Mouse (Mus musculus) heart, embryonic 15.5 days (tissue): Measurements from ENCODE around the gene Tbc1d9. TPM values are rescaled to one million over a fixed set of nuclear protein-coding genes. Genes with fewer than 3 reads are reported as not detected.

Experiments
- ATAC-seq: fragments of 200-750 bp; cut with Nextera tagmentation; replicated peaks from 2 replicates; pipeline ENCODE4 v1.8.0; 2017; ENCODE audit warnings: low read depth, moderate TSS enrichment; ENCODE audit not compliant: insufficient number of reproducible peaks, insufficient read depth, low FRiP score
- H3K27ac ChIP-seq: fragments of 300-500 bp; sonication (generic); 2 replicates; pipeline ENCODE4 v1.5.1; 2015; ENCODE audit warnings: mild to moderate bottlenecking, inconsistent platforms
- H3K27me3 ChIP-seq: fragments of 300-500 bp; sonication (generic); 2 replicates; pipeline ENCODE4 v1.6.1; 2015; ENCODE audit warnings: inconsistent platforms
- H3K36me3 ChIP-seq: fragments of 300-500 bp; sonication (generic); 2 replicates; pipeline ENCODE4 v1.6.1; 2015; ENCODE audit warnings: mild to moderate bottlenecking, inconsistent platforms
- H3K4me1 ChIP-seq: fragments of 300-500 bp; sonication (generic); replicated peaks from 2 replicates; pipeline ENCODE4 v1.6.1; 2015; ENCODE audit warnings: inconsistent platforms
- H3K4me2 ChIP-seq: fragments of 300-500 bp; sonication (generic); 2 replicates; pipeline ENCODE4 v1.6.1; 2015; ENCODE audit warnings: inconsistent platforms, mild to moderate bottlenecking, moderate library complexity
- H3K4me3 ChIP-seq: fragments of 300-500 bp; sonication (generic); 2 replicates; pipeline ENCODE4 v1.5.1; 2015; ENCODE audit warnings: mild to moderate bottlenecking, inconsistent platforms
- H3K9ac ChIP-seq: fragments of 300-500 bp; sonication (generic); 2 replicates; pipeline ENCODE4 v1.6.1; 2015; ENCODE audit warnings: mild to moderate bottlenecking, inconsistent platforms
- H3K9me3 ChIP-seq: fragments of 300-500 bp; sonication (generic); replicated peaks from 2 replicates; pipeline ENCODE4 v1.6.1; 2016; ENCODE audit warnings: inconsistent platforms
- WGBS: fragments of 180-500 bp; shearing (Covaris S2); methylation state at CpG from one replicate; pipeline ENCODE4 v1.1.7; 2015; ENCODE audit warnings: mixed read lengths; 5-methylcytosine and 5-hydroxymethylcytosine counted together
- polyA plus RNA-seq: library from polyadenylated mRNA; unstranded; fragments of >200 nt; fragmentation: Nextera tagmentation; extraction: Ambion mirVana; gene quantifications from 2 replicates; pipeline ENCODE4 v1.2.1, GENCODE M21; 2015

Tbc1d9 gene
- polyA plus RNA-seq, 1 experiment from 2014 or later: 0.73 TPM

DNA sequence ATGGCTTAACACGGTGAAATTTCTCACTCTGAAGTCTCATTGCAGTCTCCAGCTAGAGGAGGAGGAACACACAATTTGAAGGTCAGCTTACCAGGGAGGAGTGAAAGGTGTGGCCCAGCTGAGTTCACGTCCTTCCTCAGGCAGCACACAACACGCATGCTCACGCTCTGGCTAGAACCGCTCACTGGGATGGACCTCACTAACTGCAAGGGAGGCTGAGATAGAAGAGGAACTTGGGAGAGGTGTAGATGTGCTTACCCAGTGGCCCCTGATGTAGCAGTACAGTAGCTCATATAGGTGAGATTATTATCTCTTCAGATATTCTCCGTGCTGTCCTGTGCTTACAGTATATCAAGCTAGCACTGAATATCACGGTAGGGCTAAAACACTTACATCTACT lies 45.5 kb downstream of the Tbc1d9 start:
- no peak overlapping the region for H3K4me3 ChIP-seq
- no peak overlapping the region for H3K4me2 ChIP-seq
- H3K36me3 ChIP-seq: no peaks in the 10 kb centered on the region
- WGBS: 85% methylated on average over 7 of the region's 7 CpGs
- H3K9ac ChIP-seq: no peak overlapping the region
- H3K9me3 ChIP-seq: no peaks in the 10 kb centered on the region
- H3K27ac ChIP-seq: no peak overlapping the region
- peaks cover 11% of the 10 kb centered on the region for H3K4me1 ChIP-seq
- H3K27me3 ChIP-seq: no peaks in the 10 kb centered on the region
- ATAC-seq: no peak

GRCm38 (mm10) chr8:83215065-83215464 lies 49.9 kb downstream of the Tbc1d9 start:
- ATAC-seq: peak; percentile 60; the same call in 1 of the 2 replicates
- Histone ChIP-seq H3K27me3 (no peaks in the 10 kb centered on the region), H3K36me3 (no peaks in the 10 kb centered on the region), H3K4me2 (no peak overlapping the region), H3K27ac (peak overlapping the region; percentile 68), H3K9me3 (no peaks in the 10 kb centered on the region), H3K4me1 (peaks cover 13% of the 10 kb centered on the region), H3K4me3 (no peak overlapping the region), H3K9ac (no peak overlapping the region)
- 10% methylated on average over 5 of the region's 5 CpGs for WGBS

GRCm38 (mm10) chr8:83216520-83216919 lies 51.4 kb downstream of the Tbc1d9 start:
- H3K4me2 ChIP-seq: no peak overlapping the region
- H3K27me3 ChIP-seq: no peaks in the 10 kb centered on the region
- H3K27ac ChIP-seq: no peak overlapping the region
- H3K9ac ChIP-seq: no peak overlapping the region
- 84% methylated on average over 6 of the region's 6 CpGs for WGBS
- H3K4me3 ChIP-seq: no peak overlapping the region
- no peaks in the 10 kb centered on the region for H3K9me3 ChIP-seq
- ATAC-seq: no peak
- H3K36me3 ChIP-seq: no peaks in the 10 kb centered on the region
- peaks cover 13% of the 10 kb centered on the region for H3K4me1 ChIP-seq

- Histone ChIP-seq H3K4me1 (peaks cover 13% of the 10 kb centered on the region), H3K36me3 (no peaks in the 10 kb centered on the region), H3K4me3 (no peak overlapping the region), H3K9me3 (no peaks in the 10 kb centered on the region), H3K4me2 (no peak overlapping the region), H3K27me3 (no peaks in the 10 kb centered on the region), H3K9ac (no peak overlapping the region), H3K27ac (no peak overlapping the region)
- ATAC-seq: no peak
- whole genome bisulfite sequencing: 83% methylated on average over 9 of the region's 9 CpGs
Observed at GRCm38 (mm10) chr8:83217196-83217595, 52.0 kb downstream of the Tbc1d9 start.

GRCm38 (mm10) chr8:83217891-83218290 lies 52.7 kb downstream of the Tbc1d9 start:
- no peaks in the 10 kb centered on the region for H3K36me3 ChIP-seq
- peaks cover 13% of the 10 kb centered on the region for H3K4me1 ChIP-seq
- H3K4me3 ChIP-seq: no peak overlapping the region
- no peaks in the 10 kb centered on the region for H3K27me3 ChIP-seq
- 89% methylated on average over 2 of the region's 2 CpGs for WGBS
- no peak for ATAC-seq
- H3K4me2 ChIP-seq: no peak overlapping the region
- H3K9ac ChIP-seq: no peak overlapping the region
- H3K9me3 ChIP-seq: no peaks in the 10 kb centered on the region
- no peak overlapping the region for H3K27ac ChIP-seq

DNA sequence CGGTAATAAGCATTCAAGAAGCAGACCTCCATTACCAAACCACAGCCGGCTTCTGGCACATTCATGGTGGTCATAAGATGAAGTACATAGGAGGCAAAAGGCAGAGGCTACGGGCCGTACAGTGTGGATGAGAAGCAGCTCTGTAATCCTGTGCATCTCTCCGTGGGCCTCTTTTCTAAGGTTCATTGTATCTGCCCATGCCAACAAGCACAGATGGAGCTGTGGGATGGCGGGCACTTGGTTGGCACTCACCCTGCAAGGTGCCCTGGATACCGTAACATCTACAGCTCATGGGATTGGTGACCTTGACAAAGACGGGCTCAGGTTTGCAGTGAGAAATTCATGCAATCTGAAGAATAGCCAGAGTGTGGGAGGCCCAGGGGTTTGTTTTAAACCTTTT lies 54.2 kb downstream of the Tbc1d9 start:
- H3K27me3 ChIP-seq: no peaks in the 10 kb centered on the region
- H3K4me3 ChIP-seq: no peak overlapping the region
- WGBS: 90% methylated on average over 8 of the region's 8 CpGs
- ATAC-seq: no peak
- no peak overlapping the region for H3K9ac ChIP-seq
- H3K4me2 ChIP-seq: no peak overlapping the region
- no peak overlapping the region for H3K27ac ChIP-seq
- peaks cover 13% of the 10 kb centered on the region for H3K4me1 ChIP-seq
- H3K9me3 ChIP-seq: no peaks in the 10 kb centered on the region
- no peaks in the 10 kb centered on the region for H3K36me3 ChIP-seq

- no peak overlapping the region for H3K27ac ChIP-seq
Observed at GRCm38 (mm10) chr8:83220746-83221145, 55.6 kb downstream of the Tbc1d9 start.

GRCm38 (mm10) chr8:83224754-83225416 lies 59.7 kb downstream of the Tbc1d9 start:
- H3K4me1 ChIP-seq: no peaks in the 10 kb centered on the region
- 88% methylated on average over 5 of the region's 5 CpGs for WGBS
- H3K9me3 ChIP-seq: no peaks in the 10 kb centered on the region
- no peak overlapping the region for H3K9ac ChIP-seq
- H3K36me3 ChIP-seq: no peaks in the 10 kb centered on the region
- H3K27me3 ChIP-seq: no peaks in the 10 kb centered on the region
- H3K4me2 ChIP-seq: no peak overlapping the region
- no peak overlapping the region for H3K4me3 ChIP-seq
- ATAC-seq: no peak
- H3K27ac ChIP-seq: no peak overlapping the region

More at GRCm38 (mm10) chr8:83220746-83221145, 55.6 kb downstream of the Tbc1d9 start:
- WGBS: 67% methylated on average over 3 of the region's 3 CpGs
- Histone ChIP-seq H3K4me3 (no peak overlapping the region), H3K27me3 (no peaks in the 10 kb centered on the region), H3K9ac (no peak overlapping the region), H3K36me3 (no peaks in the 10 kb centered on the region), H3K9me3 (no peaks in the 10 kb centered on the region), H3K4me2 (no peak overlapping the region), H3K4me1 (peaks cover 1% of the 10 kb centered on the region)
- ATAC-seq: no peak

GRCm38 (mm10) chr8:83225598-83225997 lies 60.4 kb downstream of the Tbc1d9 start:
- Histone ChIP-seq H3K4me1 (no peaks in the 10 kb centered on the region), H3K27ac (no peak overlapping the region), H3K4me2 (no peak overlapping the region), H3K4me3 (no peak overlapping the region), H3K9ac (no peak overlapping the region), H3K9me3 (no peaks in the 10 kb centered on the region), H3K36me3 (no peaks in the 10 kb centered on the region), H3K27me3 (no peaks in the 10 kb centered on the region)
- ATAC-seq: no peak
- WGBS: 84% methylated on average over 2 of the region's 2 CpGs

- Histone ChIP-seq H3K27me3 (no peaks in the 10 kb centered on the region), H3K4me2 (no peak overlapping the region), H3K4me1 (no peaks in the 10 kb centered on the region), H3K9ac (no peak overlapping the region), H3K27ac (no peak overlapping the region), H3K36me3 (no peaks in the 10 kb centered on the region), H3K9me3 (no peaks in the 10 kb centered on the region), H3K4me3 (no peak overlapping the region)
- WGBS: 73% methylated on average over 5 of the region's 5 CpGs
- ATAC-seq: no peak
Observed at GRCm38 (mm10) chr8:83227336-83227735, 62.2 kb downstream of the Tbc1d9 start.

DNA sequence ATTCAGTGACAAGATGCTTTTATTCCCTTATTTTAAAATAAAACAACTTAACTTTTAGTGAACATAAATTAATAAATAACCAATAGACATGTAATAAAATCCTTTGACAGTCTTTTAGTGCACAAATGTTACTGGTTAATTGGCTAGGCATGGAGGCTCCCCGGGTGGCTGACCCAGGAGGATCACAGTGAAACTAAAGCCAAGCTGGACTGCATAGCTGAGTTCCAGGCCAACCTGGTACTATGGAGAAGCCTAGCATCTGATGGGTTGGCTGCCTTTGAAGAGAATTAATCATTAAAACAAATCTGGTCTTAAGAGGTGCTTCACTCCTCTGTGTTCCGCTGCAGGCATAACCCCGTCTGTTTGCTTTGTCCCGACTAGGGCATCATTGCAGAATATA lies 67.9 kb downstream of the Tbc1d9 start:
- Histone ChIP-seq H3K4me3 (no peak overlapping the region), H3K4me2 (no peak overlapping the region), H3K4me1 (no peaks in the 10 kb centered on the region), H3K27ac (no peak overlapping the region), H3K9me3 (no peaks in the 10 kb centered on the region), H3K36me3 (no peaks in the 10 kb centered on the region), H3K9ac (no peak overlapping the region), H3K27me3 (no peaks in the 10 kb centered on the region)
- no peak for ATAC-seq
- WGBS: 87% methylated on average over 4 of the region's 4 CpGs

DNA sequence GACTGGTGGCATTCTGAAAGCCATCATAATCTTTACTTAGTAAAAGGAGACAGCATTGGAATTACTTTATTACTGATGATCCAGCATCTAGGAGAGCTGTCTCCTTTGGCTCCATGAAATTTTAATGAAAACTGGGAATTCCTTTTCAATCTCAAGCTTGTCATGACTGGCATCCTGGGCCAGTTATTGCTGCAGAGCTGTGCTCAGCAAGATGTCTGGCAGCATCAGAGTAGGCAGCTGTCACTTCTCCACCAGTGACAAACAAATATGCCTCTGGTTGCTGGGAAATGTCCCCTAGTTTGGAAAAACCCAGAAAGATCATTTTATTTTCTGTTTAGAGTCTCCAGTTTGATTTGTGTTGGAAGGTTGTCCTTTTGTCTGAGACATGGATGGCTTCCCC lies 74.2 kb downstream of the Tbc1d9 start:
- Histone ChIP-seq H3K4me1 (peaks cover 5% of the 10 kb centered on the region; the same call in 1 of the 2 replicates), H3K27ac (no peak overlapping the region), H3K4me3 (no peak overlapping the region), H3K27me3 (no peaks in the 10 kb centered on the region), H3K9me3 (no peaks in the 10 kb centered on the region), H3K36me3 (no peaks in the 10 kb centered on the region), H3K4me2 (no peak overlapping the region), H3K9ac (no peak overlapping the region)
- no peak for ATAC-seq
